Mouse (Mus musculus) megakaryocyte, embryonic 14.5 days (primary cell): ENCODE data around the gene Tmod2.

Experiments used
- FLI1 ChIP-seq: IDR thresholded peaks from 2 replicates; pipeline ENCODE4 v1.6.1; 2012; ENCODE audit warnings: low read length, inconsistent platforms, mixed read lengths
- GATA1 ChIP-seq: IDR thresholded peaks from 3 replicates; pipeline ENCODE4 v1.6.1; 2012; ENCODE audit warnings: mixed read lengths, low read length, inconsistent platforms, borderline replicate concordance

GRCm38 (mm10) chr9:75630823-75631454 lies 19.8 kb upstream of the Tmod2 start:
- TF ChIP-seq GATA1 (no peak), FLI1 (no peak)
